Mouse (Mus musculus): Measurements from ENCODE around the gene Gm26661. TPM values are rescaled to one million over a fixed set of nuclear protein-coding genes. Genes with fewer than 3 reads are reported as not detected.

The Gm26661 gene
- total RNA-seq, 1 experiment, result not detected

GRCm38 (mm10) chr14:7839950-7840514, 48.6 kb downstream of the Gm26661 start:
- in situ Hi-C loops (cut with MboI; ENCODE audit: low sequenced_read_pairs in 2 of 2, unreplicated experiment in 2 of 2), result no loop called here
- no peak overlapping the region for H3K9ac ChIP-seq (ENCODE audit: insufficient read depth, low read depth, low read length, poor library complexity, severe bottlenecking)
- DNase-seq (ENCODE audit: low read depth, low spot score), result no peak
- peaks cover 0 to 13% of the 10 kb centered on the region in 2 experiments; a peak in 2 of 4 replicates for H3K4me1 ChIP-seq (ENCODE audit: control insufficient read depth in 2 of 2, insufficient read depth in 2 of 2, low read length in 2 of 2, poor library complexity in 1 of 2)
- no peaks in the 10 kb centered on the region for H3K9me3 ChIP-seq (ENCODE audit: control insufficient read depth, insufficient read depth, low read depth, low read length)
- H3K36me3 ChIP-seq (ENCODE audit: control insufficient read depth, insufficient read depth, low read length, poor library complexity, severe bottlenecking), result peaks cover 6% of the 10 kb centered on the region; the same call in 1 of the 2 replicates
- TF ChIP-seq ZC3H11A (IDR thresholded peaks at IDR 0.05; ENCODE audit: borderline replicate concordance, low read depth, low read length), result no peak
- TF ChIP-seq CHD2 (IDR thresholded peaks at IDR 0.05; ENCODE audit: low read depth, low read length), result no peak
- no peak for TF ChIP-seq MAFK (IDR thresholded peaks at IDR 0.05; ENCODE audit: insufficient read depth, low read depth, low read length)
- no peak for TF ChIP-seq HCFC1 (IDR thresholded peaks at IDR 0.05; ENCODE audit: borderline replicate concordance, insufficient read depth, low read length)
- TF ChIP-seq ZNF384 (IDR thresholded peaks at IDR 0.05; ENCODE audit: low read depth, low read length), result no peak
- H3K27ac ChIP-seq (ENCODE audit: insufficient read depth, low read depth, low read length, poor library complexity, severe bottlenecking), result no peak overlapping the region
- H3K4me3 ChIP-seq (ENCODE audit: insufficient read depth in 1 of 2, low read depth in 1 of 2, low read length in 2 of 2, poor library complexity in 1 of 2, severe bottlenecking in 1 of 2), result no peak overlapping the region

Other genes starting within 250 kb of the Gm26661 start
- gene Gm3558, start 223.0 kb upstream of the Gm26661 start, total RNA-seq (2012; rRNA removed), result 6.0 and 7.6 TPM in 2 replicates
- not detected in 2 replicates for gene Gm10338, start 196.0 kb upstream of the Gm26661 start, total RNA-seq (2012; rRNA removed)
- not detected in 2 replicates for gene Gm10128, start 147.6 kb upstream of the Gm26661 start, total RNA-seq (2012; rRNA removed)
- 350 and 387 TPM in 2 replicates for gene Flnb, start 26.4 kb downstream of the Gm26661 start, total RNA-seq (2012; rRNA removed)
- gene Gm45521, start 165.7 kb downstream of the Gm26661 start, total RNA-seq (2012; rRNA removed), result 1.0 and 4.0 TPM in 2 replicates
- 0.09 TPM in 1 of 2 replicates, not detected in the other for gene Dnase1l3, start 203.0 kb downstream of the Gm26661 start, total RNA-seq (2012; rRNA removed)
- gene Abhd6, start 211.3 kb downstream of the Gm26661 start, total RNA-seq (2012; rRNA removed), result 11.7 and 15.4 TPM in 2 replicates